Mouse (Mus musculus) kidney, embryonic 16.5 days (tissue): ENCODE data around the gene Nell2. TPM values are rescaled to one million over a fixed set of nuclear protein-coding genes. Genes with fewer than 3 reads are reported as not detected.

ENCODE experiments used
- ATAC-seq: fragments of 200-750 bp; cut with Nextera tagmentation; 2 replicates; pipeline ENCODE4 v1.8.0; 2017; ENCODE audit warnings: moderate TSS enrichment; ENCODE audit not compliant: low FRiP score, low TSS enrichment
- H3K27ac ChIP-seq: fragments of 300-500 bp; sonication (generic); 2 replicates; pipeline ENCODE4 v1.5.1; 2014; ENCODE audit warnings: low read length
- H3K27me3 ChIP-seq: fragments of 300-500 bp; sonication (generic); 2 replicates; pipeline ENCODE4 v1.6.1; 2014; ENCODE audit warnings: low read length, control low read depth, mixed read lengths; ENCODE audit not compliant: insufficient read depth
- H3K36me3 ChIP-seq: fragments of 300-500 bp; sonication (generic); 2 replicates; pipeline ENCODE4 v1.6.1; 2014; ENCODE audit warnings: low read length, control low read depth, mixed read lengths; ENCODE audit not compliant: insufficient read depth
- H3K4me1 ChIP-seq: fragments of 300-500 bp; sonication (generic); 2 replicates; pipeline ENCODE4 v1.6.1; 2014; ENCODE audit warnings: low read length, control low read depth, mixed read lengths; ENCODE audit not compliant: insufficient read depth
- H3K4me2 ChIP-seq: fragments of 300-500 bp; sonication (generic); replicated peaks from 2 replicates; pipeline ENCODE4 v1.6.1; 2014; ENCODE audit warnings: low read depth, low read length
- H3K4me3 ChIP-seq: fragments of 300-500 bp; sonication (generic); 2 replicates; pipeline ENCODE4 v1.5.1; 2014; ENCODE audit warnings: mild to moderate bottlenecking, low read length
- H3K9ac ChIP-seq: fragments of 300-500 bp; sonication (generic); replicated peaks from 2 replicates; pipeline ENCODE4 v1.6.1; 2014; ENCODE audit warnings: low read length
- H3K9me3 ChIP-seq: fragments of 300-500 bp; sonication (generic); 2 replicates; pipeline ENCODE4 v1.6.1; 2016; ENCODE audit warnings: low read length, control low read depth
- WGBS: fragments of 180-500 bp; shearing (Covaris S2); extraction: QIAGEN DNeasy Blood & Tissue Kit; methylation state at CpG from one replicate; pipeline ENCODE4 v1.1.7; 2014; 5-methylcytosine and 5-hydroxymethylcytosine counted together
- polyA plus RNA-seq: library from polyadenylated mRNA; unstranded; fragments of >200 nt; fragmentation: Nextera tagmentation; extraction: Ambion mirVana; gene quantifications from 2 replicates; pipeline ENCODE4 v1.2.1, GENCODE M21; 2015

The Nell2 gene
- polyA plus RNA-seq, 1 experiment from 2014 or later: 13.6 TPM

- 93% methylated on average over 7 of the region's 7 CpGs for WGBS
Observed at GRCm38 (mm10) chr15:95100133-95100532, 428.2 kb downstream of the Nell2 start.

GRCm38 (mm10) chr15:95085962-95086361 is 442.4 kb downstream of the Nell2 start:
- H3K27ac ChIP-seq: no peak overlapping the region
- H3K4me2 ChIP-seq: no peak overlapping the region
- H3K27me3 ChIP-seq: no peaks in the 10 kb centered on the region
- no peaks in the 10 kb centered on the region for H3K36me3 ChIP-seq
- H3K9ac ChIP-seq: no peak overlapping the region
- no peaks in the 10 kb centered on the region for H3K4me1 ChIP-seq
- no peak overlapping the region for H3K4me3 ChIP-seq
- ATAC-seq: no peak
- H3K9me3 ChIP-seq: no peaks in the 10 kb centered on the region
- WGBS: 84% methylated on average over 7 of the region's 7 CpGs

More at GRCm38 (mm10) chr15:95100133-95100532, 428.2 kb downstream of the Nell2 start:
- no peak overlapping the region for H3K27ac ChIP-seq
- H3K36me3 ChIP-seq: no peaks in the 10 kb centered on the region
- no peak overlapping the region for H3K4me3 ChIP-seq
- H3K9me3 ChIP-seq: no peaks in the 10 kb centered on the region
- no peaks in the 10 kb centered on the region for H3K4me1 ChIP-seq
- no peaks in the 10 kb centered on the region for H3K27me3 ChIP-seq
- H3K4me2 ChIP-seq: no peak overlapping the region
- ATAC-seq: no peak
- H3K9ac ChIP-seq: no peak overlapping the region

- Histone ChIP-seq H3K27ac (no peak overlapping the region), H3K4me2 (no peak overlapping the region), H3K4me1 (no peaks in the 10 kb centered on the region), H3K9ac (no peak overlapping the region), H3K9me3 (no peaks in the 10 kb centered on the region), H3K36me3 (no peaks in the 10 kb centered on the region), H3K27me3 (no peaks in the 10 kb centered on the region), H3K4me3 (no peak overlapping the region)
- whole genome bisulfite sequencing: 93% methylated on average over 11 of the region's 11 CpGs
- no peak for ATAC-seq
Observed at GRCm38 (mm10) chr15:95081654-95082053, 446.7 kb downstream of the Nell2 start.

GRCm38 (mm10) chr15:95075356-95075755 is 453.0 kb downstream of the Nell2 start:
- WGBS: 89% methylated on average over 12 of the region's 12 CpGs
- Histone ChIP-seq H3K4me3 (no peak overlapping the region), H3K27ac (no peak overlapping the region), H3K4me2 (no peak overlapping the region), H3K4me1 (no peaks in the 10 kb centered on the region), H3K36me3 (no peaks in the 10 kb centered on the region), H3K9me3 (no peaks in the 10 kb centered on the region), H3K9ac (no peak overlapping the region), H3K27me3 (no peaks in the 10 kb centered on the region)
- no peak for ATAC-seq

GRCm38 (mm10) chr15:95070881-95071280 is 457.5 kb downstream of the Nell2 start:
- Histone ChIP-seq H3K27ac (no peak overlapping the region), H3K4me2 (no peak overlapping the region), H3K27me3 (no peaks in the 10 kb centered on the region), H3K4me3 (no peak overlapping the region), H3K4me1 (no peaks in the 10 kb centered on the region), H3K9ac (no peak overlapping the region), H3K9me3 (no peaks in the 10 kb centered on the region), H3K36me3 (no peaks in the 10 kb centered on the region)
- ATAC-seq: no peak
- WGBS: 91% methylated on average over 7 of the region's 7 CpGs

DNA sequence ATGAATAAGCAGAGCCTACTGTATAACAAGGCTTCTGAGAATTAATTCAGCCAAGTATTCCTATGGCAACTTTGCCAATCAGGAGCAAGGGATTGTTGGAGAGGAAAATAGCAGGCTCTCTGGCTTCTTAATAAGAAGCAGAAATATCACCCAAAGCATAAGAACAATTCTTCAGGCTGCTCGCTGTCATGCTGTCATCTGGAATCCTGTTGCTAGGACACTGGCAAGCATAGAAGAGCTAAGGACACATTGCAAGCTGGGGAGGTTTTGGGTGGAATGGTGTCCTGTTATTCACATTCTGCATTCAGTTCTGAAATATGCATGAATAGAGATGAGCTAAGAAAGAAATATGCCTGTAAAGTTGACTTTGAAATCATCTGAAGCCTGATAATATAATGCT is 459.6 kb downstream of the Nell2 start:
- Histone ChIP-seq H3K4me1 (no peaks in the 10 kb centered on the region), H3K9ac (no peak overlapping the region), H3K27ac (no peak overlapping the region), H3K36me3 (no peaks in the 10 kb centered on the region), H3K4me3 (no peak overlapping the region), H3K9me3 (no peaks in the 10 kb centered on the region), H3K27me3 (no peaks in the 10 kb centered on the region), H3K4me2 (no peak overlapping the region)
- ATAC-seq: no peak
- WGBS: 90% methylated on average over 1 of the region's 1 CpGs

DNA sequence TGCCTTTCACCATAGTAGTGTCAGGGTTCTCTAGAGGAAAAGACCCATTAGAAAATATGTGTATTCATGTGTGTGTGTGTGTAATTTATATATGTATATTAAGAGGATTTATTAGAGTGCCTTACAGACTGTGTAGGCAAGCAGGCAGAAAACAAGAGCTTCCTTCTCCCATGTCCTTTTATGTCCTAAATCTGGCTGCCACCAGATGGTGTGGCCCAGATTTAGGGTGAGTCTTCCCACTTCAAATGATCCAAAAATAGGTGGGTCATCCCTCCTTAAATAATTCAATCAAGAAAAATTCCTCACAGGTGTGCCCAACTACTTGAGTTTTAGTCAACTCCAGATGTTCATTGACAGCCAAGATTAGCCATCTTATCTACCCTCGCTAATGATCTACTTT is 460.3 kb downstream of the Nell2 start:
- Histone ChIP-seq H3K9ac (no peak overlapping the region), H3K27ac (no peak overlapping the region), H3K4me2 (no peak overlapping the region), H3K9me3 (no peaks in the 10 kb centered on the region), H3K4me3 (no peak overlapping the region), H3K4me1 (no peaks in the 10 kb centered on the region), H3K27me3 (no peaks in the 10 kb centered on the region), H3K36me3 (no peaks in the 10 kb centered on the region)
- WGBS: 95% methylated on average over 1 of the region's 1 CpGs
- no peak for ATAC-seq

GRCm38 (mm10) chr15:95055081-95055650 is 473.2 kb downstream of the Nell2 start:
- H3K9me3 ChIP-seq: no peaks in the 10 kb centered on the region
- WGBS: 43% methylated on average over 8 of the region's 8 CpGs
- H3K9ac ChIP-seq: no peak overlapping the region
- H3K4me1 ChIP-seq: no peaks in the 10 kb centered on the region
- no peaks in the 10 kb centered on the region for H3K27me3 ChIP-seq
- no peak for ATAC-seq
- no peak overlapping the region for H3K4me3 ChIP-seq
- H3K4me2 ChIP-seq: no peak overlapping the region
- H3K27ac ChIP-seq: no peak overlapping the region
- H3K36me3 ChIP-seq: no peaks in the 10 kb centered on the region

GRCm38 (mm10) chr15:95049171-95049729 is 479.1 kb downstream of the Nell2 start:
- WGBS: 66% methylated on average over 6 of the region's 6 CpGs

GRCm38 (mm10) chr15:95047486-95047885 is 480.9 kb downstream of the Nell2 start:
- no peaks in the 10 kb centered on the region for H3K27me3 ChIP-seq
- no peaks in the 10 kb centered on the region for H3K9me3 ChIP-seq
- H3K27ac ChIP-seq: no peak overlapping the region
- no peak for ATAC-seq
- no peaks in the 10 kb centered on the region for H3K4me1 ChIP-seq
- WGBS: 77% methylated on average over 2 of the region's 2 CpGs
- no peaks in the 10 kb centered on the region for H3K36me3 ChIP-seq
- H3K4me2 ChIP-seq: no peak overlapping the region
- H3K4me3 ChIP-seq: no peak overlapping the region
- H3K9ac ChIP-seq: no peak overlapping the region

More at GRCm38 (mm10) chr15:95049171-95049729, 479.1 kb downstream of the Nell2 start:
- no peaks in the 10 kb centered on the region for H3K4me1 ChIP-seq
- H3K4me2 ChIP-seq: no peak overlapping the region
- no peaks in the 10 kb centered on the region for H3K27me3 ChIP-seq
- no peaks in the 10 kb centered on the region for H3K9me3 ChIP-seq
- no peak overlapping the region for H3K9ac ChIP-seq
- H3K4me3 ChIP-seq: no peak overlapping the region
- ATAC-seq: no peak
- H3K27ac ChIP-seq: no peak overlapping the region
- no peaks in the 10 kb centered on the region for H3K36me3 ChIP-seq
